Mouse (Mus musculus): ENCODE results near the gene Spred2. TPM values are rescaled to one million over a fixed set of nuclear protein-coding genes. Genes with fewer than 3 reads are reported as not detected.
A peak's percentile ranks its signal among the peaks of the same experiment; 100 is the strongest.

Gene Spred2
- total and polyA plus RNA-seq, 3 experiments = 7.8 to 76.0 (median 25.9) TPM

GRCm38 (mm10) chr11:20052814-20053536, 128.8 kb downstream of the Spred2 start:
- TF ChIP-seq POLR2AphosphoS2 (IDR thresholded peaks at IDR 0.05; ENCODE audit: low read length) (no peak), NELFE (IDR thresholded peaks at IDR 0.05; ENCODE audit: low read depth, low read length) (no peak), MAFK (IDR thresholded peaks at IDR 0.05; ENCODE audit: borderline replicate concordance, low read depth, low read length) (no peak), GATA1 (IDR thresholded peaks at IDR 0.05; ENCODE audit: low read depth, low read length) (peak; percentile 39), BHLHE40 (IDR thresholded peaks at IDR 0.05; ENCODE audit: borderline replicate concordance, low read depth, low read length) (no peak), TCF12 (IDR thresholded peaks at IDR 0.05; ENCODE audit: low read depth, low read length) (peak; percentile 42; the same call in 1 of the 2 replicates), RCOR1 (IDR thresholded peaks at IDR 0.05; ENCODE audit: low read depth, low read length) (peak; percentile 11; the same call in 1 of the 2 replicates), ETS1 (IDR thresholded peaks at IDR 0.05; ENCODE audit: low read depth, low read length) (no peak), POLR2A (IDR thresholded peaks at IDR 0.05; ENCODE audit: control insufficient read depth in 1 of 2, insufficient read depth in 1 of 2, low read depth in 1 of 2, low read length in 2 of 2, poor library complexity in 1 of 2) (no peak), TAL1 (IDR thresholded peaks at IDR 0.05; ENCODE audit: low read length) (peak; percentile 52), SMC3 (IDR thresholded peaks at IDR 0.05; ENCODE audit: low read depth, low read length) (peak; percentile 26), ZNF384 (IDR thresholded peaks at IDR 0.05; ENCODE audit: low read depth, low read length) (no peak), MYB (IDR thresholded peaks at IDR 0.05; ENCODE audit: low read depth, low read length) (no peak), GABPA (IDR thresholded peaks at IDR 0.05; ENCODE audit: low read depth, low read length) (no peak), USF1 (IDR thresholded peaks at IDR 0.05; ENCODE audit: low read depth, low read length) (no peak), EP300 (IDR thresholded peaks at IDR 0.05; ENCODE audit: low read depth in 1 of 2, low read length in 2 of 2) (peak; percentile 63 to 69), KAT2A (conservative IDR thresholded peaks at IDR 0.05; ENCODE audit: low read depth, low read length) (no peak), POLR2AphosphoS5 (IDR thresholded peaks at IDR 0.05; ENCODE audit: borderline replicate concordance, low read depth, low read length) (no peak), CHD1 (IDR thresholded peaks at IDR 0.05; ENCODE audit: low read depth, low read length) (no peak), E2F4 (IDR thresholded peaks at IDR 0.05; ENCODE audit: borderline replicate concordance, low read depth, low read length) (no peak)
- DNase-seq (ENCODE audit: low read depth, low spot score) = peak; percentile 70

DNA sequence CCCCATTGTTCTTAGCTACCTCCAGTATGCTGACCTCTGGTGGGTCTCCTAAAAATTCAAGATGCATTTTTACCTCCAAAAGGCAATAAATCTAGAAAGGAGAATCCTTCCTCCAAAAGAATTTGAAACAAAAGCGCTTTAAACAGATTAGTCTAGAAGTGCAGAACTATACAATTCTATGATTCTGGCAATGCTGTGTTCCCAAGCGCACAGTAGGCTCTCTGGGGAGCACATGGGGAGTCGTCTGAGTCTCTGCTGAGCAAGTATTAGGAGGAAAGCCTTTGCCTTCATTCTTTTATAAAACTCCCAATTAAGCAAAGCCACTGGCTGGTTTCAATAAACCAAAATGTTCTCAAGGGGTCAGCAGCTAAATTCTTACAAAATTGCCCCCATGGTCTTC, 129.8 kb downstream of the Spred2 start:
- H3K4me3 ChIP-seq (ENCODE audit: control insufficient read depth in 1 of 2, insufficient read depth in 1 of 2, low read depth in 2 of 2, low read length in 2 of 2) = no peak overlapping the region
- peaks cover 6 to 9% of the 10 kb centered on the region in 2 experiments; a peak in 3 of 4 replicates for H3K4me1 ChIP-seq (ENCODE audit: control insufficient read depth in 1 of 2, insufficient read depth in 2 of 2, low read length in 2 of 2)
- H3K79me2 ChIP-seq (ENCODE audit: control insufficient read depth, insufficient read depth, low read length, poor library complexity) = no peaks in the 10 kb centered on the region
- H3K36me3 ChIP-seq (ENCODE audit: control insufficient read depth in 1 of 2, insufficient read depth in 2 of 2, low read length in 2 of 2) = peaks cover 0 to 9% of the 10 kb centered on the region in 2 experiments; a peak in 3 of 4 replicates
- no peak for DNase-seq (ENCODE audit: low read depth, low spot score)
- peak; percentile 92 for TF ChIP-seq ZKSCAN1 (IDR thresholded peaks at IDR 0.05; ENCODE audit: low read depth, low read length)
- TF ChIP-seq NELFE (IDR thresholded peaks at IDR 0.05; ENCODE audit: low read depth, low read length) = no peak
- TF ChIP-seq RAD21 (IDR thresholded peaks at IDR 0.05; ENCODE audit: low read depth, low read length) = no peak
- TF ChIP-seq SMC3 (IDR thresholded peaks at IDR 0.05; ENCODE audit: low read depth, low read length) = peak; percentile 35
- no peak for TF ChIP-seq TCF12 (IDR thresholded peaks at IDR 0.05; ENCODE audit: low read depth, low read length)
- TF ChIP-seq CTCF (IDR thresholded peaks at IDR 0.05 in 2 of 3, conservative IDR thresholded peaks at IDR 0.05 in 1 of 3; ENCODE audit: control insufficient read depth in 1 of 3, insufficient read depth in 1 of 3, low read depth in 2 of 3, low read length in 3 of 3, poor library complexity in 1 of 3, severe bottlenecking in 1 of 3) = peak in 1 of 3 experiments; percentile 5; a peak in 1 of 6 replicates
- TF ChIP-seq SIN3A (IDR thresholded peaks at IDR 0.05; ENCODE audit: low read length) = no peak
- no peaks in the 10 kb centered on the region for H3K9me3 ChIP-seq (replicated peaks; ENCODE audit: insufficient read depth, low read length)
- H3K9ac ChIP-seq (ENCODE audit: control insufficient read depth, low read depth, low read length, poor library complexity, severe bottlenecking) = no peak overlapping the region
- no peaks in the 10 kb centered on the region for H3K27me3 ChIP-seq (ENCODE audit: control insufficient read depth in 1 of 2, insufficient read depth in 2 of 2, low read length in 2 of 2)
- no peak overlapping the region for H3K27ac ChIP-seq (ENCODE audit: control insufficient read depth, low read depth, low read length)

More at GRCm38 (mm10) chr11:20052814-20053536, 128.8 kb downstream of the Spred2 start:
- Histone ChIP-seq H3K4me1 (ENCODE audit: control insufficient read depth in 1 of 2, insufficient read depth in 2 of 2, low read length in 2 of 2) (peaks cover 6 to 9% of the 10 kb centered on the region in 2 experiments; a peak in 3 of 4 replicates), H3K9me3 (replicated peaks; ENCODE audit: insufficient read depth, low read length) (no peaks in the 10 kb centered on the region), H3K27ac (ENCODE audit: control insufficient read depth, low read depth, low read length) (no peak overlapping the region), H3K27me3 (ENCODE audit: control insufficient read depth in 1 of 2, insufficient read depth in 2 of 2, low read length in 2 of 2) (no peaks in the 10 kb centered on the region), H3K79me2 (ENCODE audit: control insufficient read depth, insufficient read depth, low read length, poor library complexity) (no peaks in the 10 kb centered on the region), H3K9ac (ENCODE audit: control insufficient read depth, low read depth, low read length, poor library complexity, severe bottlenecking) (no peak overlapping the region), H3K4me3 (ENCODE audit: control insufficient read depth in 1 of 2, insufficient read depth in 1 of 2, low read depth in 2 of 2, low read length in 2 of 2) (no peak overlapping the region), H3K36me3 (ENCODE audit: control insufficient read depth in 1 of 2, insufficient read depth in 2 of 2, low read length in 2 of 2) (peaks cover 0 to 9% of the 10 kb centered on the region in 2 experiments; a peak in 3 of 4 replicates)
